Comparison of ENCODE assay signal across 23 mouse cellular contexts in the genomic region with DNA sequence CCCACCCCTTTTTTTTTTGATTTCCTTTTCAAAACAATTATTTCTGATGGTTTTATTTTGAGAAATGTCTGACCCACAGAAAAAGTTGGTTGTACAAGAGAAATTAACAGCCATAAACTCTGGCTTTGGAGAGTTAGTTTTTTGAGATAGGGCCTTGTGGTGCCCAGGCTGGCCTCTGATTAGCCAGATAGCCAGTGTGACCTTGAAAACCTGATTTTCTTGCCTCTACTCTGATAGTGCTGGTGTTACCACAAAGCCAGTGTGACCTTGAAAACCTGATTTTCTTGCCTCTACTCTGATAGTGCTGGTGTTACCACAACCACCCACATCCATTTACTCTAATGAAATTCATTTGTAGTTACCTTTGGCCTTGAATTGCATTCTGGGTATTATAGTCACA. TPM values are rescaled to one million over a fixed set of nuclear protein-coding genes. Genes with fewer than 3 reads are reported as not detected.
"Had no signal": no experiment of that assay in that cellular context is flagged by ENCODE, and none has a peak within 500 bp of the region (broad histone marks: within the 10 kb centered on the region; RNA-seq: fewer than 3 reads in every experiment).

No protein-coding gene starts in this region.

- H3K4me1 ChIP-seq: lung, embryonic 15.5 days; midbrain, embryonic 13.5 days; midbrain, embryonic 15.5 days; stomach, embryonic 15.5 days had no signal

- H3K9ac ChIP-seq: liver, embryonic 14.5 days; lung, embryonic 15.5 days; midbrain, embryonic 13.5 days; midbrain, embryonic 15.5 days; neural tube, embryonic 12.5 days; stomach, embryonic 15.5 days had no signal

- DNase-seq: lung, adult 18-20 months; lung, postnatal 14 days; lung, postnatal 36 days; right cerebral cortex, postnatal 14 days; thymus, postnatal 25 days; thymus, postnatal 4 days had no signal

- H3K4me2 ChIP-seq: lung, embryonic 15.5 days; midbrain, embryonic 11.5 days; midbrain, embryonic 13.5 days; midbrain, embryonic 15.5 days; neural tube, embryonic 12.5 days; stomach, embryonic 15.5 days had no signal

- H3K9me3 ChIP-seq: lung, embryonic 15.5 days; megakaryocyte, embryonic 14.5 days; midbrain, embryonic 13.5 days; midbrain, embryonic 15.5 days; neural tube, embryonic 12.5 days; stomach, embryonic 15.5 days had no signal

- H3K27ac ChIP-seq: liver, embryonic 14.5 days; lung, embryonic 15.5 days; midbrain, embryonic 13.5 days; midbrain, embryonic 15.5 days; neural tube, embryonic 12.5 days; stomach, embryonic 15.5 days; stomach, postnatal 0 days had no signal

- ATAC-seq: lung, postnatal 0 days; midbrain, embryonic 13.5 days; midbrain, embryonic 15.5 days had no signal

- H3K27me3 ChIP-seq: lung, embryonic 15.5 days; midbrain, embryonic 13.5 days; midbrain, embryonic 15.5 days; neural tube, embryonic 12.5 days; stomach, embryonic 15.5 days had no signal

- H3K36me3 ChIP-seq: lung, embryonic 15.5 days; midbrain, embryonic 13.5 days; midbrain, embryonic 15.5 days; neural tube, embryonic 12.5 days; stomach, embryonic 15.5 days had no signal

- H3K4me3 ChIP-seq: lung, embryonic 15.5 days; megakaryocyte, embryonic 14.5 days; midbrain, embryonic 13.5 days; midbrain, embryonic 15.5 days; neural tube, embryonic 12.5 days; stomach, embryonic 15.5 days had no signal

RNA-seq across cellular contexts. Expression of gene Slc36a3, which starts 13.9 kb away (rescaled TPM):
- total RNA-seq: megakaryocyte progenitor cell, adult 5-6 weeks; midbrain, postnatal 0 days; monocyte, adult 5-6 weeks had no signal
- polyA plus RNA-seq: liver, embryonic 14.5 days; liver, embryonic 16.5 days; lung, embryonic 15.5 days; lung, postnatal 0 days; midbrain, embryonic 11.5 days; midbrain, embryonic 13.5 days; midbrain, embryonic 15.5 days; midbrain, postnatal 0 days; neural tube, embryonic 12.5 days; neural tube, embryonic 14.5 days had no signal

RNA-seq across cellular contexts. Expression of gene Slc36a2, which starts 47.2 kb away (rescaled TPM):
- total RNA-seq: monocyte, adult 5-6 weeks; neutrophil, adult 5-6 weeks had no signal
- polyA plus RNA-seq: macrophage; midbrain, embryonic 11.5 days had no signal

RNA-seq across cellular contexts. Expression of gene Ccdc69, which starts 59.7 kb away (rescaled TPM):
- polyA plus RNA-seq: midbrain, embryonic 13.5 days; neural tube, embryonic 14.5 days had no signal
